Mouse (Mus musculus): ENCODE measurements around the gene Krtap24-1. TPM values are rescaled to one million over a fixed set of nuclear protein-coding genes. Genes with fewer than 3 reads are reported as not detected.

The Krtap24-1 gene
- polyA plus RNA-seq (2017; shearing (Covaris generic)), result not detected

GRCm38 (mm10) chr16:88611922-88612321 is at the start of gene Krtap24-1:
Krtap24-1 (minus strand) TSS chr16:88612279.
- no peak for ATAC-seq

DNA sequence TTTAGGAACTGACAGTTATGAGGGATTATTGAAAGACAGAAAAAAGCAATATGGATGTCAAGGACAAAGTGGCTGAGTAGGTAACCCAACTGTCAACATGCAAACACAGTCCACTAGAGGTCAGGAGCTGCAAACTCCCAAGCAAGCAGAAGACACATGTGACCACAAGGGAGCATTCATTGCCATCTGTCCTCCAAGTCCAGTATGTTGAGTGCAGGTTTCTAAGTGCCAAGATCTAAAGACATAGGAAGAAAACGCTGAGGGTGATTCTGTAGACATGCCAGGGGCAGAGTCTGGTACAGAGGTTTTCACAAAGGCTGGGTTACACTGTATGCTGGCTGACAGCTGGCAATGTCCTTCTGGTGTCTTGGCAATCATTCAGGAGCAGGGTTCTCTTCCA is 45.3 kb upstream of the Krtap24-1 start:
- ATAC-seq, result no peak

DNA sequence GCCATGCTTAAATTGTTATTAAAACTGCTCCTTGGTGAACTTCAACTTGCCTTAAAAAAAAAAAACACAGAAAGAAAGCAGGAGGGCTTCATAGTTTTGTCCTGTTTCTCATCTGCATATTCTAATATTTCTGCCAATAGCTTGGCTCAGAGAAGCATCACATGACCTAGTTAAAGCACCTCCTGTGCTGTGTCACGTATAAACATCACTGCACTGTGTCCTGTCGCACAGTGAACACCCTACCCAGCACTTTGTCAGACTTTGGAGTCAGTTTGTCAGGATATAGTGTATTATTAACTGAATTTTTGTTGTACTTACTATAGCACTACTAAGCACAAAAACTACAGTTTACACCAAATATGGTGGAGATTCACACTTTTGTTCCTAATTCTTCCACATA is 39.9 kb upstream of the Krtap24-1 start:
- ATAC-seq, result no peak

DNA sequence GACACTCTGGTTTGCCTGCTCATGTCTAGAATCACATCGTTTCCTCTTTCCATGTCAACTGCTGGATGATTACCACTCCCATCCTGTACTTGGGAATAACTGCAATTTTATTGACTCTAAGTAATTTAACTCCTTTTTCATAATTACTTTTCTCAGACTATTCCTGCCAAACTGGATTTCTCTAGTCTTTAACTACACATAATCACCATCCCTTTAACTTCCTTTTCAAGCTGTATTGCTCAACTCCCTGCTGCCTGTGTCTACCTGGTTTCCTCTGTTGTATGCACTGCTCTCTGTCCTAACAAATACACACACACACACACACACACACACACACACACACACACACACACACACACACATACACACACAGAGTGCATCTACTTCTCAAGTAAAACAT is 39.0 kb upstream of the Krtap24-1 start:
- no peak for ATAC-seq

DNA sequence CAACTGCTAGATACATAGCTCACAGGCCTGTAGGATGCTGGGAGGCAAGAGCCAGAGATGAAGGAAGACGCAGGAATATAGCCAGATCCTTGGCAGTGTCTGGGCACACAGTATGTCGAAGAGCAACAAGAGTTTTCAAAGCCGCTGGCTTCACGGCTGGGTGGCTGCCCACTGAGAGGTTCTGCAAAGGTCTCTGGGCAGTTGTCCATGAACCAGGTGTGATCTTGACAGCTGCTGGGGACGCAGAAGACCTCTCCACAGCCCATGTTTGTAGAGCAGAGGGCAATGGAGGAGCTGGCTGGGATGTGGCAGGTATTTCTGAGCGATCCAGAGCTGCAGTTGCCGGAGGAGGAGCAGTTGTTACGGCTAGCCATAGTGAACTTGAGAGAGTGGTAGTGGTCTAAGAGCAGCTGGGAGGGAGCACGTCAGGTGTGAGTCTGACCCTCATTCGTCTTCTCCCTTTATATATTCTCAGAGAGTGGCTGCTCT is 35.3 kb upstream of the Krtap24-1 start, which contains the start of gene Krtap26-1:
Gene Krtap26-1 (minus strand): TSS at position 439 of the 489 bp plus-strand sequence.
- no peak for ATAC-seq

- ATAC-seq, result no peak
Measured at GRCm38 (mm10) chr16:88646366-88647111, 34.5 kb upstream of the Krtap24-1 start.

- ATAC-seq, result no peak
Measured at GRCm38 (mm10) chr16:88640053-88640452, 28.0 kb upstream of the Krtap24-1 start.

DNA sequence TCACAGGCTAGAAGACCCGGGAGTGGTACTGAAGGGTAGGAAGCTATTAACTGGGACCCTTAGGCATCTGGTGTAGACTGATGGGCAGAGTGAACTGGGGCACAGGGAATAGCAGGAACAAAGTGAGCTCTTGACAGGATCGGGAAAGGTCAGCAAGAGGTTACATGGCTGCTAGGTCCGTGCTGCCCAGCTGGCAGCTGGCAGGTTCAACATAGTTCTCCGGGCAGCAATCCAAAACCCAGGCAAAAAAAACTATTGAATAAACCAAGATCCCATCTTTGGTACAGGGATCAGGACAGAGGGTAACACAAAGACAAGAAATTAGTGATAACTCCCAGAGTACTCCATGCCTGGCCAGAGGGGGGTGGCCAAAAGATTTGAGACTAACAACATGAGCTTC is 23.1 kb upstream of the Krtap24-1 start:
- ATAC-seq, result no peak

DNA sequence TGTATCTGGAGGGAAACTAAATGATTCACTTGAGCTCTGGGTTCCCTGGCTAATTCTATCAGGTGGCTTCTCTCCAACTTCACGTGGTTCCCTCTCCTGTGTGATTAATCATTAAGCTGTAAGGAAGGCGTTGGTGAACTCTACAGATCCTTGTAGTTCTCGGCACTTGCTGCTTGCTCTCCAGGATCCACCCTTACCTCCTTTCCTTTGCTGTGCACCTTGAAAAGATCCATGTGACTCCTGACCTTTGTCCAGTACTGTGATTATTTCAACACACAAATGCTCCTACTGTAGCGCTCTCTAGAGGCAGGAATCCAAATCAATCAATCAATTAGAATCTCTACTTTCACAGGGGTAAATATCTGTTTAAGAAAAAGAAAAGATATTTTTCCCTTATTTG is 19.4 kb upstream of the Krtap24-1 start:
- no peak for ATAC-seq

GRCm38 (mm10) chr16:88627566-88627965 is 15.5 kb upstream of the Krtap24-1 start, which contains the start of gene 2310079G19Rik:
2310079G19Rik (minus strand) TSS chr16:88627666.
- no peak for ATAC-seq

DNA sequence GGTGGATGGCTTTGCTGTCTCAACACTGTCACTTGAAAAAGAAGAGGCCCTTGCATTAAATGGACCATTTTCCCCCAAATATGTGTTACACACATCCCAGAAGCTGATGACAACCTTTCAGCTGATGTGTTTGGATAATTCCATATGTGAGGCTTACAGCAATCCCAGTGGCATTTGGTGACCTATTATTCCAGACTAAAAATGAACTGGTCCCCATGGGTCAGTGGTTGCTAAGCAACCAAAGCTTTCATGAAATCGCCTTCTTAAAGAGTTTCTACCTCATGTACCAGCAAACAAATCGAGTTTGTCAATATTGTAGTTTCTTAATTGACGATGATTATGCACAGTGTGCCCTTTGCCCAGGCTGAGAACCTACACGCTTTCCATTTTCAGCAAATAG is 633 bp upstream of the Krtap24-1 start:
- ATAC-seq, result no peak

DNA sequence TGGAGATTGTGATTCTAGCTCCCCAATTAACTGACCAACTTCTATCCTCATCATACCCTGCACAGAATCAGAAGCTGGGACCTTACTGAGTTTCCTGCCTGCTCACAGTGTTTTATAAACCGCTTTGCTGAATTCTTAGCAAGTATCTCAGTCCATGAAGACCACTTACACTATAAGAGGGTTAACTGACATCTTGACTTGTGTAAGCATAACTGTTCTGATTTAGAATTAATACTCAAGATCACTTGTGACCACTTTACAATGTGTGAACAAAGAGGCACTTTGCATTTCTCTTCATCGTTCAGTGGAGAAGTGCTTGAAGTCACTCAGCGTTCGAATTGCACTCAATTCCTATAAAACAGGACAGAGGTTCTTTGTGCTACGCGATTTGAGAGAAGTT is 7.5 kb downstream of the Krtap24-1 start:
- ATAC-seq, result no peak

DNA sequence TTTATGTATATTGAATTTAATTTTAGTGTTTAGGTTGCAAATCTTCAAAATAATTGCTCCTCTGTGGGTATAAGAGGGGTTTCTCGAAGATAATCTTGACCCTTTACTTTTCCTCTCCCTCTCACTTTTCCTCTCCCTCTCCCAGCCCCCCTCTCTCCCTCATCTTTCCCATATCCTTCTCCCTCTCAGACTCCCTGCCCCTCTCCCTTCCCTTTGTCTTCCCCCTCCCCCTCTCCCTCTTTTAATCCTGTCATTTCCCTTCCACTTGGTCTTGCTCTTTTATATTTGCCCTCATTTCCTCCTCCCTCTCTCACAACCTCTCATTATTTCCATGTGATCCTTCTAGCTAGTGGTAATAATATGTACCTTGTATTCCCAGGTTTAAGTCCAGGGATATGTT is 9.6 kb downstream of the Krtap24-1 start:
- ATAC-seq, result no peak

DNA sequence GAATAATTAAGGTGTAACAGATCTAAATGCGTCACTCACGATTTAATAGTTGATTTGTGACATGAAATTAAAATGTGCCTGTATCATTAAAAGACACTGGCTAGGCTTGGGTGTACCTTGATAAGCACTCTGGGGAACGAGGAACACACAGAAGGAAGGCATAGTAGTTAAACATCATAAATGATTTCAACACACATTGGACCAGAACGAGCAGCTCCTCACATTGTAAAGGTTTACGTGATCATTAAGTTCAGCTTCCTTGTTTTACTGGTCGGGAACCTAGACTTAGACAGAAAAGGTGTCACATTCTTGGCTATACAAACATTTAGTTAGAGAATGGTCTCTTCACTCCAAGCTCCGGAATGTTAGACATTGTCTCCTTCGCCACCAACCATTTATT is 11.8 kb downstream of the Krtap24-1 start:
- no peak for ATAC-seq

DNA sequence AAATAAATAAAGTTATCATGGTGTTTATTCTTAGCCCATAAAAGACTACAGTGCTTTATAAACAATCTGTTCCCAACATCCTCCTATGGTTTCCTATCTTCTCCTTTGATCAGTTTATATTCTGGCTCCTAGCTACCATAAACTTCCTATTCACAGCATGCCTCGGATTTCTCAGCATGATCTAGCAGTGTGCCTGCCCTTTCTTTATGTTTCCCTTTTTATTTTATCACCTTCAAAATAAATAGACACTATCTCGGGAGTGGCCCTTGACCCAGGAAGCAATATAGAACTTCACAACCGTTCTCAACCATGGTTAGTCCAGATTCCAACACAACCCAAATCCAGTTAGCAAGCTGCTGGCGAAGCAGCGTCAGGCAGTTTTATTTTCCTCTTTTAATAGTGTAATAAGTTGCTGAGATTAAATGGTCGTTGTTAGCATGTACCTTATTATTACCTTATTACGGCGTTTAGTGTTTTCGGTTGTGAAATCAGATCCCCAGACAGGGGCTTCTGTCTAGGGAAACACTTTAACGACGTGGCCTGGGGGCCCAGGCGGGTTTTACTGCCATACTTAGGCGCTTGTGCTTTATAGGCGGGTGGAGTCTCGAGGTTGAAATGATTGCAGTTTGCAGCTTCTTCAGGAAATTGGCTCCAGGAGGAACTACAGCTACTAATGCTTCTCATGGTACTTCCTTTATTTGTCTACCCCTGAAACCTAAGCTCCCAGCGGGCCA is 12.4 kb downstream of the Krtap24-1 start:
- ATAC-seq, result no peak

- no peak for ATAC-seq
Measured at GRCm38 (mm10) chr16:88592758-88593157, 19.3 kb downstream of the Krtap24-1 start.

DNA sequence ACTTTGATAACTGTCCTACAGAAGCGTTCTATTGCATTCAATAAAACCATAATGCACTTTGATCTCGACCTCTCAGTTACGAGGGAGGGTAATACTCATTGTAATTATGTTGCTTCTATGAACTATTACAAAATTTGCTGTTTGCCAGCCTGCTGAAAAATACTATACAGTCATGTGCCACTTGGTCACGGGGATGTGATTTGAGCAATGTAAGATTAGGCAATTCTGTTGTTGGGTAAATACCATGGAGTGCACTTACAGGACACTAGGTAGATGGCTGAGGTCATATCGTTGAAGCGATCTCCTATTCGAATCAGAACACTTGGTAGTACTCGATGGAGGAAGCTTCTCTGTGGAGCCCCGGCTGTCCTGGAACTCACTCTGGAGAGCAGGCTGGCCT is 28.7 kb downstream of the Krtap24-1 start:
- no peak for ATAC-seq

DNA sequence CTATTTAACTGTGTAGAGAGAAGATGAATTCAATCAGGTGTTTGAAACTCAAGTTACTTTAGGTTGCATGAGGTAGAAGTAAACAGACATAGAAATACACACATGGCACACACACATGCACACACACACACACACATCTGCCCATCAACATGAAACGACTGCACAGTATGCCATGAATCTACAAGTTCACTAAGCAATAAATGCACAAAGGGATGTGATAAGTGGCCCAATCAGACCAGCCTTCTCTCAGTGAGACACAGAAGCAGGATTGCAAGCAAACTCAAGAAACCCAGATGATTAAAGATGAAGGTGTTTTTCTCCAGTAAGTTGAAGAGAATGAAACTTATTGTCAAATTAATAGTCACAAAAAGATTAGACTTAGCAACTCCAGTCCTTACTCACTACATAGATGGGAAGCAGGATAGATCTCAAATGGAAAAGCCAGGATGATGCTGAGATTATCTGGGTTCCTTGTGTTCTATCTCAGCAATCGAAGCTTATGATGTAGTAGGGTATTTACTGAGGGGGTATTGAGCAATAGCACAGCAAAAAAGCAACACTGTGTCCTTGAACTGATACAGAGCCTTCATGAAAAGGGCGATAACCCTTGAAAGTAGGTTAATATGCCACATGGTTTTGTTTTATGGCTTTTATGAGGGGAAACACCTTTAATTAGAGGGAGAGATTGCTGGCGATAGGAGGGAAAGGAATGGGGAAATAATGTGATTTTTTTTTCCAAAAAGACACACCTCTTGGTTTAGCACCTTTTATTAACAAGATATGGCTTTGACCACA is 36.0 kb downstream of the Krtap24-1 start:
- no peak for ATAC-seq

- no peak for ATAC-seq
Measured at GRCm38 (mm10) chr16:88572904-88573404, 39.1 kb downstream of the Krtap24-1 start.

GRCm38 (mm10) chr16:88570136-88570535 is 41.9 kb downstream of the Krtap24-1 start:
- ATAC-seq, result no peak

GRCm38 (mm10) chr16:88569732-88570131 is 42.3 kb downstream of the Krtap24-1 start:
- ATAC-seq, result no peak

DNA sequence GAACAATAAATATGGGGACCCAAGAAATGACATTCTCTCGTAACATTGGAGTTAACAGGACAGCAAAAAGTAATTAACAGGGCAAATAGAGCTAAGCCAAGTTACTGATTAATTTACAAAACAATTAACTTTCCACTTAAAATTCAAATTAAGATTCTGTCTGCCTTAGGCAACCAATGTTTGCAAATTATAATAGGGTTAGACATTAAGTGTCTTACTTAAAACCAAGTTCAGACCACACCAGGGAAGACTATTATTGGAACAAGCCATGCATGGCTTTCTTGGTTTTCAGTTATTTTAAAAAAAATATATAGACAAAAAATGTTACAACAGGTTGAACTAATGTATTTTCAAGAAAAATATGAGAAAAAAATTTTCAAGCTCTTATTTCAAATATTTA is 43.0 kb downstream of the Krtap24-1 start:
- no peak for ATAC-seq

Data from inflammation-experienced regulatory T-cells, adult 6 months (primary cell).